Mouse (Mus musculus): ENCODE data around the gene Crispld2.

Gene Crispld2

DNA sequence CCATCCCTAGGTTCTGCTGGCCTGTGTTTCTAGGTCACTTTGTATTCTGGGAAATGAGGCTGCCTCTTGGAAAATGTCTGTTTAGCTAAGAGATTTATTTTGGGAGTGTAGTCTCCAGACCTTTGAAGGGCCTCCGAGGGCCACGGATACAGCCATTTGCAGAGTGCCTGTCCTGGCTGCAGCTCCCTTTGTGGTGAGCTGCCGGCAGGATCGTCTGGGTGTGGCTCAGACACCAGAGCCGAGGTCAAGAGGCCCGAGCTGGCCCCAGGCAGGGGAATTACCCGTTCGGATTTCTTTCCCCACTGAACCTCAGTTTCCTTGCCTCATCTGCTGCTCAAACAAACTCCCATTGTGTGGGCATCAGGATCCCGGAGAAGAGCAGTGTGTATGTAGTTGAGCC lies 43.9 kb downstream of the Crispld2 start:
- no peak for DNase-seq (ENCODE audit: low read depth, low spot score)

- DNase-seq (ENCODE audit: low read depth, low spot score): no peak
Observed at GRCm38 (mm10) chr8:120036578-120036977, 44.3 kb downstream of the Crispld2 start.

GRCm38 (mm10) chr8:120037199-120037598 lies 45.0 kb downstream of the Crispld2 start:
- DNase-seq (ENCODE audit: low read depth, low spot score): no peak

DNA sequence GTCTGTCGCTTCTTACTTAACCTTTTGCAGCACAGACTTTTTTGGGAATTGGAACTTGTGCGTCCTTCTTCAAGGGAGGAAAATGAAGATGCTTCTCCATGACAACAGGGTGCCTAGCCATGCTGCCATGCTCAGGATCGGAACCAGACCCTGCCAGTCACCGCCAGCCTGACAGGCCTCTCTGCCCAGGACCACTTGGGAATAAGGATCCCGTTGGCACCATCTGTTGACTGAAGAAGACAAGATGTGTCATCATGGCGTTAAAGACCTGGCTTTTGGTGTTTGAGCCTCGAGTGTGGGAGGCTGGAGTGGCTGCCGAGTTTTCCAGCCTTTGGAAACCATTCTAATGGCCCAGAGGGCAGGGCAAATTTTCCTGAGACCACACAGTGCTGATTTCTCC lies 45.4 kb downstream of the Crispld2 start:
- no peak for DNase-seq (ENCODE audit: low read depth, low spot score)

DNA sequence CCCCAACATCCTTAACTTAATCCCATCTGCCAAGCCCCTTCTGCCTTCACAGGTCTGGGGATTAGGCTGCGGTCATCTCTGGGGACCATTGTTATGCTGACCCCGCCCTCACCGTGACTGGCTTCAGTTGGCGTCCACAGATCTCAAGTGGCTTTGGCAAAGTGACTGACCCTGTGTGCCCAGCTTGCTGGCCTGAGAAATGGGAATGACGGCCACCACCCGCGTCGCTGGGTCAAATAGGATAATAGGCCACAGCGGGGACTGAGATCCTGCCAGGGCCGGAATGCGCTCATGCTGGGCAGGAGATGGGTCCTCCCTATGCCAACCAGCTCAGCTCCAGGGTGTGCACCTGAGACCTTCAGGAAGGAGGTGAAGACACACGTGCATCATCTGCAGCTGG lies 46.5 kb downstream of the Crispld2 start:
- DNase-seq (ENCODE audit: low read depth, low spot score): no peak

GRCm38 (mm10) chr8:120039313-120039919 lies 47.2 kb downstream of the Crispld2 start:
- no peak for DNase-seq (ENCODE audit: low read depth, low spot score)

DNA sequence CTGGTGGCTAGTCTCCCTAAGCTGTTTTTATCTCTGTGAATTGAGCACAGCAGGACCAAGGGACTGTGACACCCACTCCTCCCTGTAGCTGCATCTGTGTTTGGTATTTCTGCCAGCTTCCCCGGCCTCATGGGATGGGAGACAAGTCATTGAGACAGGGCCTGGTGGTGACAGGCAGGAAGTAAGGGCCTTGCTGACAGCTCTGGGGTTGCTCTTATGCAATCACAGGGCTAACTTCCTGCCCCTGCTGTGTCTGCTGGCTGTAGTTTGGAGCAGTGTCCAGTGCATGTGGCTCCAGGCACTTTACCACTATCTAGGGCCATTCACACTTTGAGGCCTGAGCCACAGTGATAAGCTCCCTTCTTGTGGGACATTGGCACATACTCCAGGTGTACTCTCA lies 48.6 kb downstream of the Crispld2 start:
- DNase-seq (ENCODE audit: low read depth, low spot score): no peak

- no peak for DNase-seq (ENCODE audit: low read depth, low spot score)
Observed at GRCm38 (mm10) chr8:120042542-120043312, 50.5 kb downstream of the Crispld2 start.

- DNase-seq (ENCODE audit: low read depth, low spot score): no peak
Observed at GRCm38 (mm10) chr8:120044907-120045306, 52.7 kb downstream of the Crispld2 start.

DNA sequence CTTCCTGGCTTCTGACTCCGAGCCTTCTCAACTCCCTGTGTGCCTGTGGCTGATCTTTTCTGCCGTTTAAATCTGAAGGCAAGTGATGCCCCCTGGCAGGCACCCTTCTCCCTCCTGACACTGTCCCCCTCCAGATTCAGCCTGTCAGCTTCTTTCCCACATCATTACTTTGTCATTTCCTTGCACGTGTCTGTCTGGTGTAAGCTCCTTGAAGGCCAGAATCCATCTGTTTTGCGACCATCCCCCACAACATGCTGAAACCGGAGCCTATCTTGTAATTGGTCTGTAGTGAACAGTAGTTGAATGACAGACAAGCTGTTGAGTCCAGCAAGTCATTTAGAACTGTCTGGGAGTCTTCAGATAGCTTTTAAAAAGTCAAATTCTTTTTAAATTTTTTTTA lies 53.2 kb downstream of the Crispld2 start:
- DNase-seq (ENCODE audit: low read depth, low spot score): no peak

DNA sequence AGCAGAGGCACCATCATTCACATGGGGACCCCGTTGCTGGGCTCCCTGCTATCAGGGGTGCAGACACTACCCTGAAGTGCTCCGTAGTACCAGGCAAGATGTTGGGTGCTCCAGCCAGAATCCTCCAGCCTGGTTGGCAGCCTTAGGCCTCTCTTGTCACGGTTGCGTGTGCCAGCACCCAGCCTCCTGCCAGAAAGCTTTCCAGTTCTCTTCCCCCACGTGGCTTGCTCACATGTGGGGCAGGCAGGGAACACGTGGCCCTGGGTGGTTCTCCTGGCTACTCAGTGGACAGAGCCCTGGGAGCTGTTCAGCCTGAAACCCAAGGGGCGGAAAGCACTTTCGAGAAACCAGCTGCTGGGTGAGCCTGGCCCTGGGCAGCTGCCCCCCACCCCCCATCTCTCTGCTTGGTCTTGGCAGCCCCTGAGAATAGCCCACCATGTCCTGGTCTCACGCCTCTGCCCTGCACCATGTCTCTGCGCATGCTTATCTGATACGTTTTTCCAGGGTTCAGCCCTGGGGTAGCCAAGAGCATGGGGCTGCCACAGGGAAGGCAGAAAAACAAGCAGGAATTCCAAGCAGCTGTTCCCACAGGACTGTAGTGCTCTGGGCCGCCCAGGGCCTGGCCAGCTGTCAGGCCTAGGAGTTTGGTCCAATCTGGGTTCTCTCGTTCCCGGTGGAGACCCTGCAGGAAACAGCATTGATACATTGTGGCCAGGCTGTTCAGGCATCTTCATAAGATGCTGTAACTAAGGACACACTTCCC lies 54.2 kb downstream of the Crispld2 start:
- DNase-seq (ENCODE audit: low read depth, low spot score): no peak

GRCm38 (mm10) chr8:120049949-120050348 lies 57.7 kb downstream of the Crispld2 start:
- no peak for DNase-seq (ENCODE audit: low read depth, low spot score)

GRCm38 (mm10) chr8:120050376-120050775 lies 58.1 kb downstream of the Crispld2 start:
- DNase-seq (ENCODE audit: low read depth, low spot score): no peak

DNA sequence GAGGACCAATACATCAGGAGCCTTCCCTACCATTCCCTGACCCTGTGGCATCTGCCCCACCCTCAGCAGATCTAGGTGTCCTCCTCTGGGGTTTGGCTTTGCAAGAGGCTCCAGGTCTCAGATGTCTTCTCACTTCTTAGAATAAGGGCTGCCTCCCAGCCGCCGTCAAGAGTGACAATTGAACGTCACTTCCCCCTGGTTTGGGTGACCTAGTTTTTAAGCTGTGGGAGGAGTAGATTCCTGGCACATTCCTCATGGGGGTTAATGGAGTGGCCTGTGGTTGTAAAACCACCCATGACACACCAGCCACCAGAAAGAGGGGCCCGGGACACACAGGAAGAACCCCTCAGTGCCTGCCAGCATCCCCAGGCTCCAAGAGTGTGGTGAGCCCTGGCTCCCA lies 58.8 kb downstream of the Crispld2 start:
- no peak for DNase-seq (ENCODE audit: low read depth, low spot score)

- DNase-seq (ENCODE audit: low read depth, low spot score): no peak
Observed at GRCm38 (mm10) chr8:120051908-120052307, 59.7 kb downstream of the Crispld2 start.

- no peak for DNase-seq (ENCODE audit: low read depth, low spot score)
Observed at GRCm38 (mm10) chr8:120052318-120052717, 60.1 kb downstream of the Crispld2 start.

GRCm38 (mm10) chr8:120054833-120055232 lies 62.6 kb downstream of the Crispld2 start:
- DNase-seq (ENCODE audit: low read depth, low spot score): no peak

DNA sequence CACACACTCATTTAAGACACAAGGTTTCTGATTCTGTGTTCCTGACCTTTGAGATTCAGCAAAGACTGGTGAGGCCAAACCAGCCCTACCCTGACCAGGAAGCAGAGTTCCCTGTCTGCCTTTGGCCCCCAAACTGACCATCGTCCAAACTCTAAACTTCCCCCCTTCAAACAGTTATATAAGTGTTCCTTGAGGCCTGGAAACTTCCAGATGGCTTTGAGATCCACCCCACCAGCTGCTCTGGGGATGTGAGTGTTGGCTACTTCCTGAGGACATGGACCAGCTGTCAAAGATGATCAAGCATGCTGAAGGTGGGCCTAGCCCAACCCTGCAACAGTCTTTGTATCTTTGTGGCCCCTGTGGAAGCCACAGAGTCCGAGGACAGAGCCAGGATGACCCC lies 64.8 kb downstream of the Crispld2 start:
- no peak for DNase-seq (ENCODE audit: low read depth, low spot score)

DNA sequence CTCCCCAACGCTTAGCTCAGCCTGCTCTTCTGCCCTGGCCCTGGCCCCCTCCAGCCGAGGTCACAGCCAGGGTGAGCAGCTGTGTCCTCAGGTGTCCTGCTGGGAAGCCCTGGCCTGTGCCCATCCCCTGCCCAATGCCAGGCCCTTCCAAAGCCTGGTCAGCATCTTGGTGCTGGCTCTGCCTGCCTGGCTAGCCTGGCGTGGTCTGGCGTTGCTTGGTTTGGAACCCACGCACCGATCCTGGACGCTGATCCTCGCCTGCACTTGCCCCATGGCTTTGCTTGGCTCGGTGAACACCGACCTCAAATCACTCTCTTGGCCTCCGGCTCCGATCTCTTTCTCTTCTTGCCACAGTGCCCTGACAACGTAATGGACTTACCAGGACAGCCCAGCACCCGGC lies 70.5 kb downstream of the Crispld2 start:
- no peak for DNase-seq (ENCODE audit: low read depth, low spot score)

GRCm38 (mm10) chr8:120063326-120063725 lies 71.1 kb downstream of the Crispld2 start:
- no peak for DNase-seq (ENCODE audit: low read depth, low spot score)

- DNase-seq (ENCODE audit: low read depth, low spot score): no peak
Observed at GRCm38 (mm10) chr8:120065611-120066010, 73.4 kb downstream of the Crispld2 start.

- no peak for DNase-seq (ENCODE audit: low read depth, low spot score)
Observed at GRCm38 (mm10) chr8:120066226-120066625, 74.0 kb downstream of the Crispld2 start.

Measured in A20 (cell line).